Mouse (Mus musculus) liver, embryonic 16.5 days (tissue): Measurements from ENCODE around the gene Gm20431. TPM values are rescaled to one million over a fixed set of nuclear protein-coding genes. Genes with fewer than 3 reads are reported as not detected.

Experiments
- ATAC-seq: fragments of 200-750 bp; cut with Nextera tagmentation; 2 replicates; pipeline ENCODE4 v1.8.0; 2017; ENCODE audit warnings: low read depth, mild to moderate bottlenecking, moderate number of reproducible peaks, moderate library complexity
- H3K27ac ChIP-seq: fragments of 300-500 bp; sonication (generic); 2 replicates; pipeline ENCODE4 v1.5.1; 2014; ENCODE audit warnings: mild to moderate bottlenecking, low read length
- H3K27me3 ChIP-seq: fragments of 300-500 bp; sonication (generic); 2 replicates; pipeline ENCODE4 v1.6.1; 2014; ENCODE audit warnings: low read depth, low read length, mixed read lengths; ENCODE audit not compliant: control insufficient read depth, insufficient read depth
- H3K36me3 ChIP-seq: fragments of 300-500 bp; sonication (generic); 2 replicates; pipeline ENCODE4 v1.6.1; 2014; ENCODE audit warnings: mild to moderate bottlenecking; ENCODE audit not compliant: control insufficient read depth, insufficient read depth
- H3K4me1 ChIP-seq: fragments of 300-500 bp; sonication (generic); 2 replicates; pipeline ENCODE4 v1.6.1; 2014; ENCODE audit warnings: low read depth, low read length, mixed read lengths; ENCODE audit not compliant: control insufficient read depth
- H3K4me2 ChIP-seq: fragments of 300-500 bp; sonication (generic); 2 replicates; pipeline ENCODE4 v1.6.1; 2014; ENCODE audit warnings: low read depth, low read length, mixed read lengths
- H3K4me3 ChIP-seq: fragments of 300-500 bp; sonication (generic); 2 replicates; pipeline ENCODE4 v1.5.1; 2014; ENCODE audit warnings: low read depth, mild to moderate bottlenecking, low read length
- H3K9ac ChIP-seq: fragments of 300-500 bp; sonication (generic); 2 replicates; pipeline ENCODE4 v1.6.1; 2014; ENCODE audit warnings: low read depth, low read length
- H3K9me3 ChIP-seq: fragments of 300-500 bp; sonication (generic); replicated peaks from 2 replicates; pipeline ENCODE4 v1.6.1; 2016; ENCODE audit warnings: low read length; ENCODE audit not compliant: control insufficient read depth
- WGBS: fragments of 180-500 bp; shearing (Covaris S2); extraction: QIAGEN DNeasy Blood & Tissue Kit; methylation state at CpG from one replicate; pipeline ENCODE4 v1.1.7; 2014; ENCODE audit not compliant: insufficient replicate concordance; 5-methylcytosine and 5-hydroxymethylcytosine counted together
- polyA plus RNA-seq: library from polyadenylated mRNA; unstranded; fragments of >200 nt; fragmentation: Nextera tagmentation; extraction: Ambion mirVana; gene quantifications from 2 replicates; pipeline ENCODE4 v1.2.1, GENCODE M21; 2015

Gm20431 gene
- polyA plus RNA-seq, 1 experiment from 2014 or later, result not detected

DNA sequence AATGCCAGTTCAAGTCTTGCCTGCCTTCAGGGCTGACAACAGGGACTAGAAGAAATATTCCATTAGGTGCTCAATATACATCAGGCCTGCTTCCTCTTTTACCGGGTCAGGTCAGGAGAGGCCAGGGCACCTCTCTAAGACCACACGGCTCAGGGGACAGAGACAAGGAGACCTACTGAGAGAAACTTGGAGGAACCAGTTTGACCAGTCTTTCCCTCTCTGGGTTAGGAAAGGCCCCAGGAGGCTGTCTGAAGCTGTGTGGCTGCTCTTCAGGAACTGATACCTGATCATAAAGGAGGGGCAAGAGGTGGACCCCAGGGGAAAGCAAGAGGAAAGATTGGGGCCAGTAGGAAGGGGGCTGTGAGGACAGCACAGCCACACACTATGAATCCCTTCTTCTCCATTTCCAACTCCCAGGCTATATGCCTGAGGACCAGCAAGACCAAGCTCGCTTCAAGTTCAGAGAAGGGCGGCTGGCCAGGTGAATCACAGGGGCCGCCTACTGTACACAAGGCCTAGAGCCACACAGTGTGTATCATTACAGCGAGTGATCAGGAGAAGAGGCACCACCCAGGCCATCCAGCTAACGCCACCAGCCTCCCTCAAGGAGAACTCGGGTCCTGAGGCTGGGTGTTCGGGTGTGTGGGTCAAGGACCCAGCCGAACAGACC is 2.0 kb downstream of the Gm20431 start:
- Histone ChIP-seq H3K36me3 (peaks cover 3% of the 10 kb centered on the region; the same call in 1 of the 2 replicates), H3K9me3 (no peaks in the 10 kb centered on the region), H3K27me3 (no peaks in the 10 kb centered on the region), H3K4me3 (peak overlapping the region; percentile 82), H3K4me2 (peak overlapping the region; percentile 94), H3K4me1 (peaks cover 23% of the 10 kb centered on the region), H3K27ac (no peak overlapping the region), H3K9ac (no peak overlapping the region)
- 68% methylated on average over 10 of the region's 10 CpGs for WGBS
- no peak for ATAC-seq

DNA sequence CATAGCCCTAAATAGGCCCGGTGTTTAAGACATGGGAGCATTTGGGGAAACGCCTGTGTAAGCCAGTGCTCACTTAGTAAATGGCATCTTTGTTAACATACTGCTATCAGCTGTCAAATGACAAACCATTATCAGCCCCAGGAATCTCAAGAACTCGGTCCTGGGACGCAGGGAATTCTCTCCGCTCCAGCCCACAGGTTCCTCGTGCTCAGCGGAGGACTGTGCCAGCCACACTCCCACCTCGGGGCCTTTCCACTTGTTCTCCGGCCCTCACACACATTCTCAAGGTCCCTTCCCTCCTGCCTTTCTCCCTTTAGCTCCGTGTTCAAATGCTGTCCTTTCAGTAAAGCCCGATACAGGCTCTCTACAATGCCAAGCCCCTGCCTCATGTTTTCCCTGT is 2.6 kb downstream of the Gm20431 start:
- H3K4me2 ChIP-seq, result no peak overlapping the region
- peaks cover 23% of the 10 kb centered on the region for H3K4me1 ChIP-seq
- H3K9ac ChIP-seq, result no peak overlapping the region
- 68% methylated on average over 11 of the region's 11 CpGs for WGBS
- no peak overlapping the region for H3K4me3 ChIP-seq
- H3K36me3 ChIP-seq, result peaks cover 3% of the 10 kb centered on the region; the same call in 1 of the 2 replicates
- ATAC-seq, result no peak
- H3K9me3 ChIP-seq, result no peaks in the 10 kb centered on the region
- no peaks in the 10 kb centered on the region for H3K27me3 ChIP-seq
- H3K27ac ChIP-seq, result no peak overlapping the region

DNA sequence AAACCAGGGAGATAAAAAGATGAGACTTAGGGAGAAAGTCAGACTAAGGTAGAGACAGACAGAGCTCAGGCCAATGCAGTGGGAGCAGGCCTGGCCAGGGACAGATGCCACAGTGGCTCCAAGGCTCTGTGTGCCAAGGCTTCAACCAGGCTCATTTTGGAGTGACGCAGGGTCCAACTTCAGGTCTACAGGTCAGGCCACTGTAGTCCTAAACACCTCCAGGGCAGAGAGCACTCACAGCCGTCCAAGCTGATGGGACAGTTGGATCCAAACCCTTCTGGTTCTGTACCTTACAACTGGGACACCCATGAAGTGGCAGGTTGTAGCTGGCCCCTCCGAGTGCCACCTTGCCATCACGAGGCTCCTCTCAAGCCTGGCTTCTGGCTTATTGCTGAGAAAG is 3.3 kb downstream of the Gm20431 start:
- Histone ChIP-seq H3K36me3 (peaks cover 3% of the 10 kb centered on the region; the same call in 1 of the 2 replicates), H3K9me3 (no peaks in the 10 kb centered on the region), H3K9ac (no peak overlapping the region), H3K4me1 (peaks cover 23% of the 10 kb centered on the region), H3K27ac (no peak overlapping the region; the same call in 1 of the 2 replicates), H3K4me3 (no peak overlapping the region), H3K27me3 (no peaks in the 10 kb centered on the region), H3K4me2 (no peak overlapping the region)
- ATAC-seq, result no peak
- WGBS, result 79% methylated on average over 4 of the region's 4 CpGs

DNA sequence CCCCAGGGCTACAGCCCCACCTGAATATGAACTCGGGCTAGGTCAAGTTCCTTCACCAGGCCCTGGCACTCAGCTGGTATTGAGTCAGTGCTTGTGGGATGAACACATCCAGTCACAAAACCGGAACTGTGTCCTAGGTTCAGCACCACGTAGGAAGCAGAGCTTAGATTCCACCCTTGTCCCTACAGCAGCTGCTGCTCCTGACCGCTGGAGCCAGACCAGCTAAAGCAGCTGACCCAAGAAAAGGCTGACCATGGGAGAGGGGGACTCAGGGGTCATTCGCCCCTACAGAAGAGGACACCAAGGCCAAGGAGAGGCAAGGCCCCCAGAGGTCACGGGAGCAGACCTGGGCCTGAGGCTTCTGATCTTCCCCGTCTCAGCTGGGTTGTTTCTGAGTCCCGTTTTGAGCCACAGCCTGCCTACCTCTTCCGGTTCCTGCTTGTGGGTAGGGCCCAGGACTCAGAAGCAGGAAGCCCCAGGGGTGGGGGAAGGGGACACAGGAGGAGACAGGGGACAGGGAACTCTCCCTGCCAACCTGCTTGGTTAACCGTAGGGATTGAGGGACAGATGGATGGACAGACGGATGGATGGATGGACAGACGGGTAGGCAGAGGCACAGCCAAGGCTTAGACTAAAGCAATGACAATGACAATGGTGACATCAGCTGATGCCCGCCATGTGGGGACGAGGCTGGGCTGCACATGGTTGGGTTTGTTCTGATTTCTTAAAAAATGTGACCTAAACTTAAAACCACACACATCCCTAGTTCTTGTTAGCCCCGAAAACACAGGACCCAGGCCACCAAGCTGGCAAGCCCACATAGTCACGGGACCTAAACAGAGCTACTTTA is 4.4 kb downstream of the Gm20431 start:
- Histone ChIP-seq H3K27me3 (no peaks in the 10 kb centered on the region), H3K9me3 (no peaks in the 10 kb centered on the region), H3K4me2 (no peak overlapping the region; the same call in 1 of the 2 replicates), H3K4me1 (peaks cover 21% of the 10 kb centered on the region), H3K9ac (no peak overlapping the region), H3K36me3 (peaks cover 3% of the 10 kb centered on the region; the same call in 1 of the 2 replicates), H3K27ac (peak overlapping the region; percentile 77), H3K4me3 (no peak overlapping the region)
- ATAC-seq, result no peak
- 35% methylated on average over 16 of the region's 16 CpGs for WGBS

DNA sequence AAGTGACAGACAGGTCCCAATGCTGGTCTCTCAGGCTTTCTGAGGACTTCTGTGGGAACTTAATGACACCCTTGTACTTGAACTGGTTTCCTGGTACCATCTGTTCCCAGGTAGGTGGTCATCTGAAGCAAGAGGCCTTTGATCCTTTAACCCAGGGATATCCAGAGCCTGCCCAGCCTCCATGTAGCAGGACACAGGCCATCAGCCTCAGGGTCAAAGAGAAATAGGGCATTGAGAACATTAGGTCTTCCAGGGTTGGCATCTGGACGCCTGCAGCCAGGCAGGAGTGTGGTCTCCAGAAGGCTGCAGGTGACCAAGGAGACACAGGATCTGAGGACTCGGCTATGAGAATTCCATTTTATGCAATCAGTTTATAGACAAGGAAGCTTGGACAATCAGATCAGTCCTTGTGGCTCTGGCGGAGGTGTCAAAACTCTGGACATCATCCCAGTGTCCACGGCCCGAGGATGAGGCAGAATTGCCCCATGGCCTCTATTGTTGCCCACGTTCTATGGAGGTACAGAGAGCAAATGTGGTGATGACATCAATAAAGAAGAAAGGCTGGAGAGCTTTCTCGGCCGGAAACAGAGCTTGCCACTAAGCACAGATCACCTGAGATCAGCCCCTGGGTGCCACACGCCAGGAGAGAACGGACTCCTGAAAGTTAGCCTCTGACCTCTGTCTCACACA is 6.2 kb downstream of the Gm20431 start:
- H3K4me3 ChIP-seq, result no peak overlapping the region
- peaks cover 9% of the 10 kb centered on the region for H3K4me1 ChIP-seq
- H3K4me2 ChIP-seq, result no peak overlapping the region
- no peaks in the 10 kb centered on the region for H3K9me3 ChIP-seq
- 77% methylated on average over 10 of the region's 10 CpGs for WGBS
- no peaks in the 10 kb centered on the region for H3K27me3 ChIP-seq
- no peak overlapping the region for H3K9ac ChIP-seq
- no peak for ATAC-seq
- H3K27ac ChIP-seq, result no peak overlapping the region
- H3K36me3 ChIP-seq, result peaks cover 3% of the 10 kb centered on the region; the same call in 1 of the 2 replicates

DNA sequence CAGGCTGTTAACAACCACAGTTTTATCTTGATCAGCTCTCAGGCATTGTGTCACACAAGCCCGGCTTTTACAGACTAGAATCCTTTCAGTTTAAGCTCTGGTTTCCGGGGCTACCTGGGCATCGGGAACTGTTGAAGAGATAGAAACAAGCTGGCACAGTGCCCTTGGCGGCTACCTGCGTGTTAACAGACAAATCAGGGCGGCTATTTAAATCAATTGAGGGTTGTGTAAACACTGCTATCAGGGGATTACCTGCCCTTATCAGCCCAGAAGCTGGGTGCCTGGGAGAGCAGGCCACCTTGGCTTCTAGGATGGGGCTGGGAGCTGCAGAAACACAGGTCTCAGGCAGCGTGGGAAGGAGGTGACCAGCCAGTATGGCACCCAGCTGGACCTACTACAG is 8.6 kb downstream of the Gm20431 start:
- H3K27ac ChIP-seq, result no peak overlapping the region
- peaks cover 3% of the 10 kb centered on the region; the same call in 1 of the 2 replicates for H3K36me3 ChIP-seq
- H3K4me3 ChIP-seq, result no peak overlapping the region
- ATAC-seq, result no peak
- H3K27me3 ChIP-seq, result no peaks in the 10 kb centered on the region
- no peak overlapping the region for H3K4me2 ChIP-seq
- 57% methylated on average over 7 of the region's 7 CpGs for WGBS
- H3K9ac ChIP-seq, result no peak overlapping the region
- no peaks in the 10 kb centered on the region for H3K9me3 ChIP-seq
- peaks cover 3% of the 10 kb centered on the region; the same call in 1 of the 2 replicates for H3K4me1 ChIP-seq

DNA sequence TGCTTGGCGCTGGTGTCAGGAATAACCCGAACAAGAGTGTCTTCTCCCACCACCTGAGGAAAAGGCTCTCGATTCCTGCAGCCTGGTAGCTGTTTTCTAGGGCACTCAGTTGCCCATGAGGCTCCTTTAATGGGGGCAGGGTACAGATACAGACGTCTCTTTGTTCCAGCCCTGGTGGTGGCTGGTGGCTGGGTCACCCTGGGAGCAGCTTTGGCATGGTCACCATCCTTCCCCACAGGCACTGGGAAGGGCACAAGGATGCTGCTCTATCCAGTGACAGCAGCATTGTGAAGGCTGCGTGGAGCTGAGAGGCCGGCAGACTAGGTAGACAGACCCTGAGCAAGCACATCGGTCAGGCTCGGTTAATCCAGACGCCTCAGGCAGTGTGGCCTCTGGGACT is 9.7 kb downstream of the Gm20431 start:
- peaks cover 3% of the 10 kb centered on the region; the same call in 1 of the 2 replicates for H3K4me1 ChIP-seq
- H3K4me3 ChIP-seq, result no peak overlapping the region
- H3K27ac ChIP-seq, result no peak overlapping the region
- H3K27me3 ChIP-seq, result no peaks in the 10 kb centered on the region
- H3K36me3 ChIP-seq, result peaks cover 3% of the 10 kb centered on the region; the same call in 1 of the 2 replicates
- H3K9me3 ChIP-seq, result no peaks in the 10 kb centered on the region
- H3K4me2 ChIP-seq, result no peak overlapping the region
- no peak for ATAC-seq
- H3K9ac ChIP-seq, result no peak overlapping the region
- WGBS, result 86% methylated on average over 9 of the region's 9 CpGs

DNA sequence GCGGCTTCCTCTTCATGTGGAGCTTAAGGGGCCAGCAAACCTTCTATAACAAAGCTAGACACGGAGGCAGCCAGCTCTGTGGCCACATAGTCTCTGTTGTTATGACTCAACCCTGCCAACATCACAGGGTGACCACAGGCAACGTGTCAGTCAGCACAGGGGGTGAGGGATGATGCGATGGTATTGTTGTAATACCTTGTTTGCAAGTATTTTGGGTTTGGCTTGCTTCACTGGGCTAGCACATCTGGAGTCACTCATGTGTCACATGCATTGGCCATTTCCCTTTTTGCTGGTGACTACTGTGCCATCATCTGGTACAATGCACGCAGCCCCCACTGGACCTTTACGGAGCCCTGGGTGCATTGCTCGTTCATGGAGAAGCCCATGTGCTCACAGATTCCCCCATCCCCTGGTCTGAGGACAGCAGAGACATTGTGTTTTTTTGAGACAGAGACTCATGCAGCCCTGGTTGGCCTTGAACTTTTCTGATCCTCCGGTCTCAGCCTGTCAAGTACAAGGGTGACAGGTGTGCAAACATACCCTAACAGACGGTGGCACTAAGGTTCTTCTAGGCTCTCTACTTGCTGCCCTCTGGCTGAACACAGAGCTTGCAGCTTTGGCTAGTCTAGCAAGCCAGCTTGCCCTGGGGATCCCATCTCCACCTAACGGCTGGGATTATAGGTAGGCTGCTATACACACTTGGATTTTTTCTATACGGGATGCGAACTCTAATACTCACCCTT is 11.8 kb downstream of the Gm20431 start:
- H3K27ac ChIP-seq, result no peak overlapping the region
- no peaks in the 10 kb centered on the region for H3K9me3 ChIP-seq
- no peak for ATAC-seq
- WGBS, result 74% methylated on average over 12 of the region's 12 CpGs
- H3K27me3 ChIP-seq, result no peaks in the 10 kb centered on the region
- H3K4me3 ChIP-seq, result no peak overlapping the region
- H3K9ac ChIP-seq, result no peak overlapping the region
- H3K4me1 ChIP-seq, result peaks cover 3% of the 10 kb centered on the region; the same call in 1 of the 2 replicates
- no peaks in the 10 kb centered on the region; the same call in 1 of the 2 replicates for H3K36me3 ChIP-seq
- no peak overlapping the region for H3K4me2 ChIP-seq
